In genomic region chr13:114215044-114215443, GRCm38 (mm10) we compare ENCODE assay signal across 12 mouse cellular contexts.
"Had no signal": no experiment of that assay in that cellular context is flagged by ENCODE, and none has a peak within 500 bp of the region (broad histone marks: within the 10 kb centered on the region; RNA-seq: fewer than 3 reads in every experiment).

No protein-coding gene starts in this region.

- H3K4me3 ChIP-seq: layer of hippocampus, adult 2 months; limb, embryonic 15.5 days; liver, embryonic 12.5 days; midbrain, embryonic 12.5 days; neural tube, embryonic 15.5 days had no signal

- H3K4me1 ChIP-seq: limb, embryonic 15.5 days; liver, embryonic 12.5 days had no signal

- H3K27ac ChIP-seq: kidney, postnatal 0 days; layer of hippocampus, adult 2 months; limb, embryonic 15.5 days; liver, embryonic 12.5 days; midbrain, embryonic 12.5 days; neural tube, embryonic 15.5 days had no signal

- DNase-seq: kidney, adult 9 months; lung, postnatal 14 days; right cerebral cortex, adult 18-20 months; right cerebral cortex, postnatal 25 days; thymus, adult 18-20 months; thymus, postnatal 14 days had no signal

- H3K27me3 ChIP-seq: limb, embryonic 15.5 days; liver, embryonic 12.5 days; midbrain, embryonic 12.5 days; neural tube, embryonic 15.5 days had no signal

- H3K36me3 ChIP-seq: limb, embryonic 15.5 days; liver, embryonic 12.5 days; midbrain, embryonic 12.5 days; neural tube, embryonic 15.5 days had no signal
